Mouse (Mus musculus) CH12.LX (cell line): ENCODE measurements around the gene Mrtfa.

Experiments used
- CTCF ChIP-seq, 2 experiments: IDR thresholded peaks in 1 of 2; conservative IDR thresholded peaks in 1 of 2; 2 replicates each; pipeline ENCODE4 v1.5.1; 2011 to 2012; ENCODE audit warnings: low read depth in 2 of 2, low read length in 2 of 2, improper control_type of control experiment in 1 of 2, inconsistent platforms in 1 of 2, mild to moderate bottlenecking in 1 of 2, moderate library complexity in 1 of 2
- POLR2A ChIP-seq: IDR thresholded peaks from 2 replicates; pipeline ENCODE4 v1.6.1; 2011; ENCODE audit warnings: low read depth, mild to moderate bottlenecking, improper control_type of control experiment, low read length
- POLR2AphosphoS2 ChIP-seq: IDR thresholded peaks from 2 replicates; pipeline ENCODE4 v1.6.1; 2011; ENCODE audit warnings: low read depth, low read length, improper control_type of control experiment

GRCm38 (mm10) chr15:81050488-81050887 is 140.1 kb downstream of the Mrtfa start:
- TF ChIP-seq POLR2AphosphoS2, result no peak
- no peak for TF ChIP-seq POLR2A
- TF ChIP-seq CTCF (conservative IDR thresholded peaks at IDR 0.05 in 1 of 2, IDR thresholded peaks at IDR 0.05 in 1 of 2; ENCODE audit: low read depth in 2 of 2, low read length in 2 of 2), result no peak
